Mouse (Mus musculus) hindbrain, embryonic 16.5 days (tissue): ENCODE results near the gene Gtf2b. TPM values are rescaled to one million over a fixed set of nuclear protein-coding genes. Genes with fewer than 3 reads are reported as not detected.

ENCODE experiments used
- ATAC-seq: fragments of 200-750 bp; cut with Nextera tagmentation; 2 replicates; pipeline ENCODE4 v1.8.0; 2017; ENCODE audit warnings: moderate TSS enrichment, moderate library complexity
- H3K27ac ChIP-seq: fragments of 300-500 bp; sonication (generic); 2 replicates; pipeline ENCODE4 v1.5.1; 2014; ENCODE audit warnings: low read depth, mild to moderate bottlenecking, control low read depth, low read length, moderate library complexity
- H3K27me3 ChIP-seq: fragments of 300-500 bp; sonication (generic); replicated peaks from 2 replicates; pipeline ENCODE4 v1.6.1; 2014; ENCODE audit warnings: low read length; ENCODE audit not compliant: control insufficient read depth, insufficient read depth
- H3K36me3 ChIP-seq: fragments of 300-500 bp; sonication (generic); 2 replicates; pipeline ENCODE4 v1.6.1; 2014; ENCODE audit warnings: mild to moderate bottlenecking, low read length, moderate library complexity, mixed read lengths; ENCODE audit not compliant: control insufficient read depth, insufficient read depth
- H3K4me1 ChIP-seq: fragments of 300-500 bp; sonication (generic); 2 replicates; pipeline ENCODE4 v1.6.1; 2014; ENCODE audit warnings: low read depth, low read length; ENCODE audit not compliant: control insufficient read depth, insufficient read depth
- H3K4me2 ChIP-seq: fragments of 300-500 bp; sonication (generic); 2 replicates; pipeline ENCODE4 v1.6.1; 2014; ENCODE audit warnings: mild to moderate bottlenecking, low read length, control low read depth, moderate library complexity
- H3K4me3 ChIP-seq: fragments of 300-500 bp; sonication (generic); 2 replicates; pipeline ENCODE4 v1.5.1; 2014; ENCODE audit warnings: mild to moderate bottlenecking, low read length, control low read depth, moderate library complexity
- H3K9ac ChIP-seq: fragments of 300-500 bp; sonication (generic); 2 replicates; pipeline ENCODE4 v1.6.1; 2014; ENCODE audit warnings: low read depth, mild to moderate bottlenecking, control low read depth, low read length, moderate library complexity
- H3K9me3 ChIP-seq: fragments of 300-500 bp; sonication (generic); 2 replicates; pipeline ENCODE4 v1.6.1; 2014; ENCODE audit warnings: mild to moderate bottlenecking, low read length, moderate library complexity; ENCODE audit not compliant: control insufficient read depth
- WGBS: fragments of 180-500 bp; shearing (Covaris S2); extraction: QIAGEN DNeasy Blood & Tissue Kit; methylation state at CpG from one replicate; pipeline ENCODE4 v1.1.7; 2014; 5-methylcytosine and 5-hydroxymethylcytosine counted together
- polyA plus RNA-seq: library from polyadenylated mRNA; unstranded; fragments of >200 nt; fragmentation: Nextera tagmentation; extraction: Ambion mirVana; gene quantifications from 2 replicates; pipeline ENCODE4 v1.2.1, GENCODE M21; 2015

The Gtf2b gene
- polyA plus RNA-seq, 1 experiment from 2014 or later: 68.1 TPM

GRCm38 (mm10) chr3:142777227-142777626 is 12.4 kb downstream of the Gtf2b start:
- H3K9me3 ChIP-seq: no peaks in the 10 kb centered on the region
- no peak overlapping the region for H3K4me2 ChIP-seq
- ATAC-seq: no peak
- 79% methylated on average over 3 of the region's 3 CpGs for WGBS
- no peaks in the 10 kb centered on the region for H3K4me1 ChIP-seq
- H3K27ac ChIP-seq: no peak overlapping the region
- no peaks in the 10 kb centered on the region for H3K27me3 ChIP-seq
- H3K9ac ChIP-seq: no peak overlapping the region
- no peak overlapping the region for H3K4me3 ChIP-seq
- H3K36me3 ChIP-seq: peaks cover 25% of the 10 kb centered on the region

- ATAC-seq: no peak
- peaks cover 24% of the 10 kb centered on the region for H3K36me3 ChIP-seq
- no peaks in the 10 kb centered on the region for H3K4me1 ChIP-seq
- H3K4me2 ChIP-seq: no peak overlapping the region
- WGBS: 56% methylated on average over 2 of the region's 2 CpGs
- no peak overlapping the region for H3K9ac ChIP-seq
- no peak overlapping the region for H3K4me3 ChIP-seq
- no peaks in the 10 kb centered on the region for H3K9me3 ChIP-seq
- no peaks in the 10 kb centered on the region for H3K27me3 ChIP-seq
- H3K27ac ChIP-seq: no peak overlapping the region
These were observed 21.7 kb downstream of the Gtf2b start for GRCm38 (mm10) chr3:142786423-142787072.

- Histone ChIP-seq H3K36me3 (peaks cover 15% of the 10 kb centered on the region), H3K4me3 (no peak overlapping the region), H3K9me3 (no peaks in the 10 kb centered on the region), H3K4me2 (no peak overlapping the region), H3K4me1 (no peaks in the 10 kb centered on the region), H3K27ac (no peak overlapping the region), H3K9ac (no peak overlapping the region), H3K27me3 (no peaks in the 10 kb centered on the region)
- no peak for ATAC-seq
- WGBS: 88% methylated on average over 3 of the region's 3 CpGs
These were observed 30.7 kb downstream of the Gtf2b start for GRCm38 (mm10) chr3:142795587-142795986.

GRCm38 (mm10) chr3:142811582-142811981 is 46.7 kb downstream of the Gtf2b start:
- 88% methylated on average over 3 of the region's 3 CpGs for WGBS
- Histone ChIP-seq H3K4me1 (no peaks in the 10 kb centered on the region), H3K9me3 (no peaks in the 10 kb centered on the region), H3K36me3 (peaks cover 15% of the 10 kb centered on the region), H3K4me2 (no peak overlapping the region), H3K27me3 (no peaks in the 10 kb centered on the region), H3K9ac (no peak overlapping the region), H3K27ac (no peak overlapping the region), H3K4me3 (no peak overlapping the region)
- no peak for ATAC-seq

- H3K4me3 ChIP-seq: no peak overlapping the region
- peaks cover 4% of the 10 kb centered on the region for H3K36me3 ChIP-seq
- no peaks in the 10 kb centered on the region for H3K9me3 ChIP-seq
- no peak overlapping the region for H3K9ac ChIP-seq
- no peaks in the 10 kb centered on the region for H3K27me3 ChIP-seq
- 98% methylated on average over 3 of the region's 3 CpGs for WGBS
- ATAC-seq: no peak
- no peak overlapping the region for H3K4me2 ChIP-seq
- H3K27ac ChIP-seq: no peak overlapping the region
- no peaks in the 10 kb centered on the region for H3K4me1 ChIP-seq
These were observed 52.7 kb downstream of the Gtf2b start for GRCm38 (mm10) chr3:142817506-142817905.

GRCm38 (mm10) chr3:142823606-142824005 is 58.8 kb downstream of the Gtf2b start:
- no peak for ATAC-seq
- no peak overlapping the region for H3K4me3 ChIP-seq
- no peaks in the 10 kb centered on the region for H3K4me1 ChIP-seq
- no peak overlapping the region for H3K4me2 ChIP-seq
- H3K36me3 ChIP-seq: peaks cover 10% of the 10 kb centered on the region
- no peak overlapping the region for H3K27ac ChIP-seq
- H3K9me3 ChIP-seq: no peaks in the 10 kb centered on the region
- no peak overlapping the region for H3K9ac ChIP-seq
- H3K27me3 ChIP-seq: no peaks in the 10 kb centered on the region
- 98% methylated on average over 1 of the region's 1 CpGs for WGBS

- H3K4me3 ChIP-seq: no peak overlapping the region
- no peak for ATAC-seq
- H3K4me2 ChIP-seq: no peak overlapping the region
- WGBS: 83% methylated on average over 4 of the region's 4 CpGs
- H3K4me1 ChIP-seq: no peaks in the 10 kb centered on the region
- H3K9ac ChIP-seq: no peak overlapping the region
- no peaks in the 10 kb centered on the region for H3K27me3 ChIP-seq
- no peak overlapping the region for H3K27ac ChIP-seq
- peaks cover 12% of the 10 kb centered on the region for H3K36me3 ChIP-seq
- no peaks in the 10 kb centered on the region for H3K9me3 ChIP-seq
These were observed 61.8 kb downstream of the Gtf2b start for GRCm38 (mm10) chr3:142826449-142827146.

GRCm38 (mm10) chr3:142832910-142833309 is 68.1 kb downstream of the Gtf2b start:
- Histone ChIP-seq H3K9ac (no peak overlapping the region), H3K9me3 (no peaks in the 10 kb centered on the region), H3K27ac (no peak overlapping the region), H3K4me3 (no peak overlapping the region), H3K36me3 (peaks cover 10% of the 10 kb centered on the region), H3K27me3 (no peaks in the 10 kb centered on the region), H3K4me1 (no peaks in the 10 kb centered on the region), H3K4me2 (no peak overlapping the region)
- no peak for ATAC-seq
- WGBS: 94% methylated on average over 3 of the region's 3 CpGs
